Mouse (Mus musculus): ENCODE data around the gene Masp1.

Masp1 gene

GRCm38 (mm10) chr16:23520235-23520871 lies at the start of gene Masp1, which contains the start of gene Rtp4:
Gene Masp1 (minus strand): TSS chr16:23520815.
Gene Rtp4 (plus strand): TSS chr16:23520291.
- no peak for DNase-seq (ENCODE audit: low spot score)

GRCm38 (mm10) chr16:23568369-23568958 lies 47.8 kb upstream of the Masp1 start:
- no peak for DNase-seq (ENCODE audit: low spot score)

- no peak for DNase-seq (ENCODE audit: low spot score)
Measured at GRCm38 (mm10) chr16:23557669-23558068, 37.1 kb upstream of the Masp1 start.

GRCm38 (mm10) chr16:23557195-23557594 lies 36.6 kb upstream of the Masp1 start:
- DNase-seq (ENCODE audit: low spot score): no peak

GRCm38 (mm10) chr16:23554673-23555072 lies 34.1 kb upstream of the Masp1 start:
- no peak for DNase-seq (ENCODE audit: low spot score)

- DNase-seq (ENCODE audit: low spot score): no peak
Measured at GRCm38 (mm10) chr16:23550981-23551582, 30.5 kb upstream of the Masp1 start.

- peak; percentile 22 for DNase-seq (ENCODE audit: low spot score)
Measured at GRCm38 (mm10) chr16:23550346-23550980, 29.8 kb upstream of the Masp1 start.

- DNase-seq (ENCODE audit: low spot score): no peak
Measured at GRCm38 (mm10) chr16:23547783-23548182, 27.2 kb upstream of the Masp1 start.

- DNase-seq (ENCODE audit: low spot score): no peak
Measured at GRCm38 (mm10) chr16:23544361-23544760, 23.7 kb upstream of the Masp1 start.

GRCm38 (mm10) chr16:23542866-23543265 lies 22.3 kb upstream of the Masp1 start:
- DNase-seq (ENCODE audit: low spot score): no peak

- no peak for DNase-seq (ENCODE audit: low spot score)
Measured at GRCm38 (mm10) chr16:23541046-23541445, 20.4 kb upstream of the Masp1 start.

- DNase-seq (ENCODE audit: low spot score): no peak
Measured at GRCm38 (mm10) chr16:23533707-23534106, 13.1 kb upstream of the Masp1 start.

GRCm38 (mm10) chr16:23529186-23529585 lies 8.6 kb upstream of the Masp1 start:
- DNase-seq (ENCODE audit: low spot score): no peak

- DNase-seq (ENCODE audit: low spot score): no peak
Measured at GRCm38 (mm10) chr16:23522081-23522480, 1.5 kb upstream of the Masp1 start.

GRCm38 (mm10) chr16:23521092-23521491 lies 477 bp upstream of the Masp1 start:
- no peak for DNase-seq (ENCODE audit: low spot score)

GRCm38 (mm10) chr16:23519771-23520170 lies 844 bp downstream of the Masp1 start:
- no peak for DNase-seq (ENCODE audit: low spot score)

- no peak for DNase-seq (ENCODE audit: low spot score)
Measured at GRCm38 (mm10) chr16:23518567-23519369, 1.8 kb downstream of the Masp1 start.

GRCm38 (mm10) chr16:23517754-23518566 lies 2.7 kb downstream of the Masp1 start:
- no peak for DNase-seq (ENCODE audit: low spot score)

GRCm38 (mm10) chr16:23517230-23517629 lies 3.4 kb downstream of the Masp1 start:
- no peak for DNase-seq (ENCODE audit: low spot score)

GRCm38 (mm10) chr16:23516606-23517005 lies 4.0 kb downstream of the Masp1 start:
- no peak for DNase-seq (ENCODE audit: low spot score)

GRCm38 (mm10) chr16:23515766-23516165 lies 4.8 kb downstream of the Masp1 start:
- DNase-seq (ENCODE audit: low spot score): no peak

Data from c-Kit-positive CD71-positive TER-119-positive erythroid progenitor cells, embryonic 14.5 days (primary cell).